Mouse (Mus musculus): ENCODE results near the gene Rad9a. TPM values are rescaled to one million over a fixed set of nuclear protein-coding genes. Genes with fewer than 3 reads are reported as not detected.

Gene Rad9a
- polyA plus RNA-seq, 1 experiment from 2014 or later, result 25.0 TPM

DNA sequence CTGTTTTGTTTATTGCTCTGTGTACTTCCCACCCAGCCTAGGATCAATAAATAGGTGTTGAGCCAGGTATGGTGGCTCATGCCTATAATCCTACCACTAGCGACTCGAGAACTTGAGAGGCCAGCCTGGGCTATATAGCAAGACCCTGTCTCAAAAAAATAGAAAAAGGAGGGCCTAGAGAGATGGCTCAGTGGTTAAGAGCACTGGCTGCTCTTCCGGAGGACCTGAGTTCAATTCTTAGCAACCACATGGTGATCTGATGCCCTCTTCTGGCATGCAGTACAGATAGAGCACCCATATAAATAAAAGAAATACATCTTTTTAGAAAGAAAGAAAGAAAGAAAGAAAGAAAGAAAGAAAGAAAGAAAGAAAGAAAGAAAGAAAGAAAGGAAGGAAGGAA lies 1.7 kb upstream of the Rad9a start:
- Histone ChIP-seq H3K9me3 (ENCODE audit: control insufficient read depth, low read length) (no peaks in the 10 kb centered on the region), H3K9ac (ENCODE audit: low read depth, low read length) (no peak overlapping the region), H3K4me3 (ENCODE audit: low read length) (no peak overlapping the region), H3K36me3 (ENCODE audit: control insufficient read depth, insufficient read depth, low read length) (no peaks in the 10 kb centered on the region), H3K4me2 (ENCODE audit: low read length) (no peak overlapping the region; the same call in 1 of the 2 replicates), H3K27me3 (replicated peaks; ENCODE audit: control insufficient read depth, insufficient read depth, low read length) (0 out of 2 replicates have a peak, but pooled peaks cover 4% of the 10 kb centered on the region), H3K4me1 (ENCODE audit: control insufficient read depth, insufficient read depth, low read depth, low read length) (peaks cover 21% of the 10 kb centered on the region), H3K27ac (ENCODE audit: low read depth, low read length) (no peak overlapping the region)
- no peak for ATAC-seq
- 68% methylated on average over 3 of the region's 3 CpGs for WGBS

DNA sequence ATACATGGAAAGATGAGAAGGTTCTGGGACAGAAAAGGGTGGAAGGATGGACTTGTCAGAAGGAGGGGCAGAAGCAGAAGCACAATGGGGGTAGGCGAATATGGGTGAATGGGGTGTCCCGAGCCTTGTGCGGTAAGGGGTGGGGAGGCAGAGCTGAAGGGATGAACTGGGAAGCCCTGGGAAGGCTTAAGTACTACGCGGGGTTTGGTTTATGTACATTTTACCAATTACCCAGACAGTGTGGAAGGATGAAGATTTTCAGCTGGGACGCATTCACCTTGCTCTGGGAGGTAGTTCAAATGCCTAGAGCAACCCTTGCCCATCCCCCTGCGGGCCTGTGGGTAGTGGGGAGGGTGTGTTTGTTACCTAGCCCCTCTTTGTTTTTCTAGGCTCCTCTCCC lies 687 bp upstream of the Rad9a start:
- H3K4me1 ChIP-seq (ENCODE audit: control insufficient read depth, insufficient read depth, low read depth, low read length), result peaks cover 21% of the 10 kb centered on the region
- peak overlapping the region; percentile 77 for H3K4me3 ChIP-seq (ENCODE audit: low read length)
- ATAC-seq, result peak; percentile 7; the same call in 1 of the 2 replicates
- 0 out of 2 replicates have a peak, but pooled peaks cover 4% of the 10 kb centered on the region for H3K27me3 ChIP-seq (replicated peaks; ENCODE audit: control insufficient read depth, insufficient read depth, low read length)
- 22% methylated on average over 7 of the region's 7 CpGs for WGBS
- H3K36me3 ChIP-seq (ENCODE audit: control insufficient read depth, insufficient read depth, low read length), result peaks cover 1% of the 10 kb centered on the region
- peak overlapping the region; percentile 97 for H3K4me2 ChIP-seq (ENCODE audit: low read length)
- H3K9ac ChIP-seq (ENCODE audit: low read depth, low read length), result peak overlapping the region; percentile 77
- no peak overlapping the region for H3K27ac ChIP-seq (ENCODE audit: low read depth, low read length)
- H3K9me3 ChIP-seq (ENCODE audit: control insufficient read depth, low read length), result no peaks in the 10 kb centered on the region

GRCm38 (mm10) chr19:4197180-4197579 lies 4.3 kb downstream of the Rad9a start:
- Histone ChIP-seq H3K27ac (ENCODE audit: low read depth, low read length) (no peak overlapping the region), H3K27me3 (replicated peaks; ENCODE audit: control insufficient read depth, insufficient read depth, low read length) (no peaks in the 10 kb centered on the region), H3K36me3 (ENCODE audit: control insufficient read depth, insufficient read depth, low read length) (peaks cover 32% of the 10 kb centered on the region), H3K4me2 (ENCODE audit: low read length) (no peak overlapping the region), H3K4me1 (ENCODE audit: control insufficient read depth, insufficient read depth, low read depth, low read length) (peaks cover 49% of the 10 kb centered on the region), H3K9me3 (ENCODE audit: control insufficient read depth, low read length) (no peaks in the 10 kb centered on the region), H3K4me3 (ENCODE audit: low read length) (no peak overlapping the region), H3K9ac (ENCODE audit: low read depth, low read length) (no peak overlapping the region)
- no peak for ATAC-seq
- 75% methylated on average over 3 of the region's 3 CpGs for WGBS

DNA sequence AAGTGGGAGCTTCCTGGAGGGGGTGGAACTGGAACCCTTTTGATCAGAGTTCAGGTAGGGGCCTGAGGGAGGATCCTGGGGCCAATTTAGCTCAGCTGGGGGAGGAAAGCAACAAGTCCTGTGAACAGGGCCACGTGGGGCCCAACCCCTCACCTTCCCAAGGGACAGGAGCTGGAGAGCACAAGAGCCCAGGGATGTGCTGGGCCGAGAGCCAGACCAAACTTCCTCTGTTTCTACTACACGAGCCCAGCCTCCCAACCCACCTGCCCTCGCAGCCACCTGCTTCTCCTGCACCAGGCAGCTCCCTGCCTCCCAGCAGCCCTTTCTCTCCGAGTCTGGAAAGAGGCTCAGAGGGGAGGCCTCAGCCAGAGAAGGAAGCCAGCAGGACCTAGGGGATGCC lies 4.9 kb downstream of the Rad9a start:
- Histone ChIP-seq H3K9me3 (ENCODE audit: control insufficient read depth, low read length) (no peaks in the 10 kb centered on the region), H3K4me2 (ENCODE audit: low read length) (no peak overlapping the region), H3K27ac (ENCODE audit: low read depth, low read length) (peak overlapping the region; percentile 27; the same call in 1 of the 2 replicates), H3K9ac (ENCODE audit: low read depth, low read length) (no peak overlapping the region), H3K36me3 (ENCODE audit: control insufficient read depth, insufficient read depth, low read length) (peaks cover 32% of the 10 kb centered on the region), H3K4me1 (ENCODE audit: control insufficient read depth, insufficient read depth, low read depth, low read length) (peaks cover 46% of the 10 kb centered on the region), H3K27me3 (replicated peaks; ENCODE audit: control insufficient read depth, insufficient read depth, low read length) (no peaks in the 10 kb centered on the region), H3K4me3 (ENCODE audit: low read length) (no peak overlapping the region)
- 51% methylated on average over 5 of the region's 5 CpGs for WGBS
- ATAC-seq, result no peak

DNA sequence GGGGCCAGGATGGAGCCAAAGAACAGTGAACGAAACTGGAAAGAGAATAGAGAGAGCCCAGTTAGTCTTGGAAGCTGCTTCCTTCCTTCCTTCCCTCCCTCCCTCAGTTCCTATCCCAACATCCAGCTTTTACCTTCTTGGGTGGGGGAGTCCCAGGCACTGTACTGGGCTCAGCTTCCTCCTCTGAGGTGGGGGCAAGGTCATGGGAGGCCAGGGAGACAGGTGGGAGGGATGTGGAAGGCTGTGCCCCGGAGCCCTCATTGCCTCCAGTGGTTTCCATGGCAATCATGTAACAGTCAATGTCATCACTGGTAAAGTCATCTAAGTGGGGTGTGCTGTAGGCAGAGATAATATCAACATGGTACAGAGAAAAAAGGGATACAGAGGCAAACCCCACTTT lies 5.4 kb downstream of the Rad9a start:
- H3K27ac ChIP-seq (ENCODE audit: low read depth, low read length), result no peak overlapping the region
- no peak overlapping the region for H3K9ac ChIP-seq (ENCODE audit: low read depth, low read length)
- H3K36me3 ChIP-seq (ENCODE audit: control insufficient read depth, insufficient read depth, low read length), result peaks cover 32% of the 10 kb centered on the region
- WGBS, result 59% methylated on average over 2 of the region's 2 CpGs
- ATAC-seq, result no peak
- H3K4me3 ChIP-seq (ENCODE audit: low read length), result no peak overlapping the region
- peaks cover 45% of the 10 kb centered on the region for H3K4me1 ChIP-seq (ENCODE audit: control insufficient read depth, insufficient read depth, low read depth, low read length)
- no peak overlapping the region for H3K4me2 ChIP-seq (ENCODE audit: low read length)
- no peaks in the 10 kb centered on the region for H3K9me3 ChIP-seq (ENCODE audit: control insufficient read depth, low read length)
- H3K27me3 ChIP-seq (replicated peaks; ENCODE audit: control insufficient read depth, insufficient read depth, low read length), result no peaks in the 10 kb centered on the region

DNA sequence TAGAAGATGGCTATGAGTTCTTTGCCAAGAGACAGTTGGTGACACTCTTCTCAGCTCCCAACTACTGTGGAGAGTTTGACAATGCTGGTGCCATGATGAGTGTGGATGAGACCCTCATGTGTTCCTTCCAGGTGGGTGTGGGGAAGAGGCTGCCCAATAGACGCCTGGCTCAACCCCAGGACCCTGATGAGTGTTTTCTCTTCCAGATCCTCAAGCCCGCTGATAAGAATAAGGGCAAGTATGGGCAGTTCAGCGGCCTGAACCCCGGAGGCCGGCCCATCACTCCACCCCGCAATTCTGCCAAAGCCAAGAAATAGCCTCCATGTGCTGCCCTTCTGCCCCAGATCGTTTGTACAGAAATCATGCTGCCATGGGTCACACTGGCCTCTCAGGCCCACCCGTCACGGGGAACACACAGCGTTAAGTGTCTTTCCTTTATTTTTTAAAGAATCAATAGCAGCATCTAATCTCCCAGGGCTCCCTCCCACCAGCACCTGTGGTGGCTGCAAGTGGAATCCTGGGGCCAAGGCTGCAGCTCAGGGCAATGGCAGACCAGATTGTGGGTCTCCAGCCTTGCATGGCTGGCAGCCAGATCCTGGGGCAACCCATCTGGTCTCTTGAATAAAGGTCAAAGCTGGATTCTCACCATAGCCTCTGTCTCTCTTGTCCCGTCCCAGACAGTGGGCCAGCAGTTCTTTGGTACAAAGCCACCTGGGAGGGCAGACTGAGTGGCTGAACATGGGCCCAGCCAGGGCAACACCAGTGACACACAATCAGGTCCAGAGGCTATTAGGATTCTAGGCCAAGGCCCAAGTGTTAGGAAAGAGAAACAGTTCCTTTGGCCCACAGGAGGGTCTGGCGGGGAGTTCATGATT lies 6.4 kb downstream of the Rad9a start:
- no peak for ATAC-seq
- Histone ChIP-seq H3K4me1 (ENCODE audit: control insufficient read depth, insufficient read depth, low read depth, low read length) (peaks cover 35% of the 10 kb centered on the region), H3K9ac (ENCODE audit: low read depth, low read length) (no peak overlapping the region), H3K36me3 (ENCODE audit: control insufficient read depth, insufficient read depth, low read length) (peaks cover 32% of the 10 kb centered on the region), H3K4me2 (ENCODE audit: low read length) (no peak overlapping the region), H3K9me3 (ENCODE audit: control insufficient read depth, low read length) (no peaks in the 10 kb centered on the region), H3K27ac (ENCODE audit: low read depth, low read length) (no peak overlapping the region), H3K4me3 (ENCODE audit: low read length) (no peak overlapping the region), H3K27me3 (replicated peaks; ENCODE audit: control insufficient read depth, insufficient read depth, low read length) (no peaks in the 10 kb centered on the region)
- WGBS, result 56% methylated on average over 12 of the region's 12 CpGs

DNA sequence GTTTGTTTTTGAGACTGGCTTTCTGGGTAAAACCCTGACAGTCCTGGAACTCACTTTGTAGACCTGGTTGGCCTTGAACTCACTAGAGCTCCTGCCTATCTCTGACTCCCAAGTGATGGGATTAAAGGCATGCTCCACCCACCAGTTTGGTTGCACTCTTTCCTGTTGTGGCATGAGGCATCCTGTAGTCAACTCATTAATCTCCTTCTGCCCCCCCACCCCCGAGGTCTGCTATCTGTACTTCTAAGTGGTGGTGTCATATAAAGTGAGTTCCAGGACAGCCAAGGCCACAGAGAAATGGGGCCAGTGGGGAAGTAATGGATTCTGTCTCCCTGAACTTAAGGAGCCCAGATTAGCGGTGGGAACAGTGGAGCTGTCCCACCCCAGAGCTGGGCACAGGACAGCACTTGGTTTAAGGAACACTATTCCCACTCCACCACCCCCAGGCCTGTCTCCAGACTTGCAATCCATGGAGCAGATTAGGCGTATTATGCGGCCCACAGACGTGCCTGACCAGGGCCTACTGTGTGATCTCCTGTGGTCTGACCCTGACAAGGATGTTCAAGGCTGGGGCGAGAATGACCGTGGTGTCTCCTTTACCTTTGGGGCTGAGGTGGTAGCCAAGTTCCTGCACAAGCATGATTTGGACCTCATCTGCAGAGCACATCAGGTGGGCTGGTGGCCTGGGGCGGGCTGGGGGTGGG lies 7.3 kb downstream of the Rad9a start:
- Histone ChIP-seq H3K27me3 (replicated peaks; ENCODE audit: control insufficient read depth, insufficient read depth, low read length) (no peaks in the 10 kb centered on the region), H3K4me3 (ENCODE audit: low read length) (no peak overlapping the region), H3K27ac (ENCODE audit: low read depth, low read length) (no peak overlapping the region), H3K9me3 (ENCODE audit: control insufficient read depth, low read length) (no peaks in the 10 kb centered on the region), H3K36me3 (ENCODE audit: control insufficient read depth, insufficient read depth, low read length) (peaks cover 32% of the 10 kb centered on the region), H3K9ac (ENCODE audit: low read depth, low read length) (no peak overlapping the region), H3K4me1 (ENCODE audit: control insufficient read depth, insufficient read depth, low read depth, low read length) (peaks cover 34% of the 10 kb centered on the region), H3K4me2 (ENCODE audit: low read length) (no peak overlapping the region)
- WGBS, result 90% methylated on average over 8 of the region's 8 CpGs
- ATAC-seq, result no peak

DNA sequence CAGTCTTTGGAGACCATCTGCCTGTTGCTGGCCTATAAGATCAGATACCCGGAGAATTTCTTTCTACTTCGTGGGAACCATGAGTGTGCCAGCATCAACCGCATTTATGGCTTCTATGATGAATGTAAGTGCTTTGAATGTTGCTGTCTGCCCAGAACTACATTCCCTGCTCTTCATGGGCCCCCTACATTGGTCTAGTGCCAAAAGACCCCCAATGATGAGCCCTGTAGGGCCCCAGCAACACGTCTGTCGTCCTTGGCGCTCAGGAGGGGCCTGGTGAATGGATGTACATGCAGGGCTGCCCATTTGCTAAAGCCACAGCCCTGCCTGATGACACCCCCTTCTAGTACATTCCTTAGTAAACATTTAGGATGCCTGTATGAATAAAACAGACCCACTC lies 8.3 kb downstream of the Rad9a start:
- Histone ChIP-seq H3K9me3 (ENCODE audit: control insufficient read depth, low read length) (no peaks in the 10 kb centered on the region), H3K4me1 (ENCODE audit: control insufficient read depth, insufficient read depth, low read depth, low read length) (peaks cover 34% of the 10 kb centered on the region), H3K9ac (ENCODE audit: low read depth, low read length) (peak overlapping the region; percentile 99), H3K36me3 (ENCODE audit: control insufficient read depth, insufficient read depth, low read length) (peaks cover 32% of the 10 kb centered on the region), H3K4me2 (ENCODE audit: low read length) (peak overlapping the region; percentile 98), H3K27me3 (replicated peaks; ENCODE audit: control insufficient read depth, insufficient read depth, low read length) (no peaks in the 10 kb centered on the region), H3K4me3 (ENCODE audit: low read length) (peak overlapping the region; percentile 97), H3K27ac (ENCODE audit: low read depth, low read length) (no peak overlapping the region; the same call in 1 of the 2 replicates)
- 57% methylated on average over 6 of the region's 6 CpGs for WGBS
- ATAC-seq, result no peak

Measured in hindbrain, embryonic 16.5 days (tissue).